Mouse (Mus musculus) thymus, adult 2 months (tissue): ENCODE data around the gene Mrpl39.

Experiments
- CTCF ChIP-seq: fragments of 200-500 bp; IDR thresholded peaks from 2 replicates; pipeline ENCODE4 v1.5.1; 2012; ENCODE audit warnings: mild to moderate bottlenecking, control low read depth, low read length, moderate library complexity, borderline replicate concordance; ENCODE audit not compliant: control insufficient read depth, poor library complexity, insufficient read depth; ENCODE audit errors: extremely low read depth
- POLR2A ChIP-seq: fragments of 200-500 bp; IDR thresholded peaks from 2 replicates; pipeline ENCODE4 v1.6.1; 2012; ENCODE audit warnings: mild to moderate bottlenecking, low read length, control low read depth, moderate library complexity; ENCODE audit not compliant: control insufficient read depth, poor library complexity, insufficient read depth; ENCODE audit errors: extremely low read depth

GRCm38 (mm10) chr16:84708649-84709048 is 26.9 kb downstream of the Mrpl39 start:
- TF ChIP-seq CTCF (no peak), POLR2A (no peak)
